Mouse (Mus musculus) cerebellum, adult 8-10 months (tissue): ENCODE measurements around the gene Mdga2.
A peak's percentile ranks its signal among the peaks of the same experiment; 100 is the strongest.

Source experiments
- DNase-seq: peaks from one replicate; pipeline ENCODE4 v3.0.0; 2022

The Mdga2 gene

DNA sequence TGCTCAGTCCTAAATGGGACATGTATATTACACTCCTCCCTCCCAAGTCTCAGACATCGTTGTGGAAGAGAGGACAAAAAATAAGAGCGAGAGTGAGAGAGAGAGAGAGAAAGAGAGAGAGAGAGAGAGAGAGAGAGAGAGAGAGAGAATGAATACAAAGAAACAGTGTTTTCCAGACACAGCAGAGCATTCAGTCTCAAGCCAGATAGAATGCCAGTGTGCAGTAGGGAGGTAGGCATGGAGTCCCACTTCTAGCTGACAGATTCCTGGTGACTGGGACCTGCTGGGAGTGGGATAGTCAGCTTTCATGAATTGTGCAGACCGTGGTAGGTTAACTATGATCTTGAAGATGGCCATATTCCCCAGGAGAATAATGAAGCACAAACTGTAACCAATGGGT lies 542.8 kb downstream of the Mdga2 start:
- no peak for DNase-seq

DNA sequence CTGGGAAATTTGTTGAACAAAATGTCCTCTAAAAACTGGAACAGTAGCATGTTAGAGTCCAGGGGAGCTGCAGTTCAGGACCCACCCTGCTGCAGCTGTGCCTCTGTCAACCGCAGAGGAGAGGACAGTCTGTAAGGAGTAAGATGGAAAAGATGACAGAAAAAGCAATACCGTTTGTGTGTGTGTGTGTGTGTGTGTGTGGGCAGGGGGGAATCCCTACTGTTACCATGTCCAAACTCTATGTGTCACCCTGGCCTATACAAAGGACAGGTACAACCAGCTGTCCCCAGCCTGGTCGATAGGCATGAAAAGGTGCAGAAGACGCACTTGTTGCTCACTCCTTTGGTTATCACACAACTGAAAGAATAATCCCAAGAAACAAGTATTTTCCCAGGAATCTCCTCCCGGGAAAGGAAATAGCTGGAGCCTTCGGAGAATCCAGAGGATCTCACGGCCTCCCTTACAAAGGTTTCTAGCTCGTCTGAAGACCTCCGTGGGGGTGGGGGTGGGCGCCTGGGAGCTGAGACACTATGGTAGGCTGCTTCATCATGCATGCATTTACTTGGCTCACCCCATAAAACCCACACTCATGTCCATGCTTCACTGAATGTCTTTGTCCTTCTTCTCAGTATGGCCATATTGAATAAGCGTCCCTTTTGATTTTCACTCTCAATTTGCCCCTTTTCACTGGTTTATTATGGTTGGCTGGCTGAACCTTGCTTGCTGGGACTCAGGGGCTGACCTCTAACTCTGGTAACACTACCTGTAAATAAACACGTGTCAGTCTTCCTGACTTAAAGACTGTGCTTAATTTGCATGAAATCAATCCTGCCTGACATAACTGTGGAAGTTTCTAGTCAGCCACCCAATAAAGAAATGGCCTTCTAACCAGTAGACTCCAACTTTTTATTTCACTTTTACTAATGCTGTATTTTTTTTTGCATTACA lies 573.5 kb downstream of the Mdga2 start:
- DNase-seq = no peak

DNA sequence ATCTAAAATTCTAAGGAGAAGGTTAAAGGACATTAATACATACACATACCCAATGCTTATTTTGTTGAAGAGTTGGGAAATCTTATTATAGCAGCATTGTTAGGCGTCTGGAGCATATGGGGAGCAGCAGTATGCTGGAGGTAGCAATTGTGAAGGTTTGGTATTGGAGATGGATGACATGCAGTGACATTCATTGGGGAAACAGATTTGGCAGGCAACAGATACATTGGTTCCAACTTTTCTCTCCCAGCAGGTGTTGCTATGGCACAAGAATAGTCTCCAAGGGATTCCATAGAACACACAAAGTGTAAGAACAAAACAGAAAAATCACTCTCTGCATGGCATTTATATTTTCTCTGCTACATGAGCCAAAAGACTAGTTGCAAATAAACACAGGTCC lies 581.9 kb downstream of the Mdga2 start:
- DNase-seq = peak; percentile 4

DNA sequence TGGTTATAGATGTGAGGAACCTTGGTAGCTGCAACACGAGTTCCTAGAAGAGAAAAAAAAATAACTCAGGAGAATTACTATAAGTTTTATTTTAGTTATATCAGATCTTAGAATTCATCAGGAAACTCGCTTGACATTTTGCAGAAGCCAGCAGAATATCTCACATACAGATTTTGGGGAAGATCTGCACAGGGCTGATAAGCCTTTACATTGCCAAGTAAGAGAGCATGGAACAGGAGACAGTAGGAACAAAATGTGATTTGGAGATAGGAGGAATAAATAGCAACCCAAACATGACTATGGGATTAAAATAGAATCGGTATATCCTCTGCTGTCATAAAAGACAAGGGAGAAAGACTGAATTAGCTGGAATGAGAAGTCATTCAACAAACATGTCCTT lies 602.4 kb downstream of the Mdga2 start:
- DNase-seq = no peak

DNA sequence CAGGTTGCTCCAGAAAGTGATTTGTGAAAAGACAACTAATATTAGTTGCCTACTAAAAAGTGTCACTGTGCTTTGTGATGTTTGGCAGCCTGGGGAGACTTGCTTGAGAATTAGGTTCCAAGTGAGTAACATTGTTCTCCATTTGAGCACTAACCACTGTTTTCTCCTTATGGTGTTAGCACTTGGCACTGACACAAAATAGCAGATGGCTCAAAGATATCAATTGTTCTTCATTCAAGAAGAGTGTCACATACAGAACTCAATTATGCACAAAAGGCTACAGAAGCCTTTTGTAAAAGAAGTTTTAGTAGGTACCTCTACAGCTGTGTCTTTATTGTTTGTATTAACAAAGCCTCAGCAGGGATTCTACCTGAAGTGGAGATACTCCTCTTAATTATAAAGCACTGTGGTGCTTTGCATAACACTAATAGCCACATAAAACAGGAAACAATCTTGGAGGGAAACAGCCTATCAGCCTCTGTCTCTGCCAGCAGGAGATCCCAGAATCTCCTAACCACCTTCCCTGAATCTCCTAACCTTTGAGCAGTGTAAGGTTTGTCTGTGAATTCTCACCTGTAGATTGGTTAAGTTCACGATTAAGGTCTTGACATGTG lies 630.6 kb downstream of the Mdga2 start:
- no peak for DNase-seq

DNA sequence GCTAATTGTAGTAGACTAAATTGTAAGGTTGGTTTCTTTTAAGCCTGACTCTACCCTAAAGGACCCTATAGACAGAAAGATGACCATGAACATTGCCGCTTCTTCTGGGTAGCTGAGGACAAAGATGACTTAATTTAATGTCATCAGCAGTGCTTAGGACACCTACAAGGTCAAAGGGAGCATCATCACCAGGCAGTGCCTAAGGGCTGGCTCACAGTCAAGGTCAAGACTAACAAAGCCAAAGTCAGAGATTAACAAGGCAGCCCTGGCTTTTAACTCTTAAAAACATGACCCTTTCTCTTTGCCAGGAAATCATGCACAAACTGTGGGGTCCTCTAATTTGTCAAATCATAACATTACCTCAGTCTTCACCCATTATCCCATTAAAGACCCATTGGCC lies 657.0 kb downstream of the Mdga2 start:
- no peak for DNase-seq

DNA sequence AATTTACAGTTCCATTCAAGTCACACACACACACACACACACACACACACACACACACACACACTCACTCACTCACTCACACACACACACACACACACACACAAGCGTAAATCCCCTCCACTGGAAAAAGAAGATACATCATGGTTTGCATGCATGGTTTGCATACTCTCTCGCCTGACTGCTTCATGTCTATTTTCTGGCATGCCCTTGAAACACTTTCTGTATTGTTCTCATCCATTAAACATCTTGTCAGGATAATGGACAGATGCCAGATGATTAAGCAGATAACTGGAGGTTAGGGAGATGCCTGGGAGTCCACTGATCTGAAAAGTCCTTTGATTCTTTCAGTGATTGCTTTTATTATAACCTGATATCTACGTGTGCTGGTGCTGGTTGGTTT lies 665.5 kb downstream of the Mdga2 start:
- DNase-seq = no peak

DNA sequence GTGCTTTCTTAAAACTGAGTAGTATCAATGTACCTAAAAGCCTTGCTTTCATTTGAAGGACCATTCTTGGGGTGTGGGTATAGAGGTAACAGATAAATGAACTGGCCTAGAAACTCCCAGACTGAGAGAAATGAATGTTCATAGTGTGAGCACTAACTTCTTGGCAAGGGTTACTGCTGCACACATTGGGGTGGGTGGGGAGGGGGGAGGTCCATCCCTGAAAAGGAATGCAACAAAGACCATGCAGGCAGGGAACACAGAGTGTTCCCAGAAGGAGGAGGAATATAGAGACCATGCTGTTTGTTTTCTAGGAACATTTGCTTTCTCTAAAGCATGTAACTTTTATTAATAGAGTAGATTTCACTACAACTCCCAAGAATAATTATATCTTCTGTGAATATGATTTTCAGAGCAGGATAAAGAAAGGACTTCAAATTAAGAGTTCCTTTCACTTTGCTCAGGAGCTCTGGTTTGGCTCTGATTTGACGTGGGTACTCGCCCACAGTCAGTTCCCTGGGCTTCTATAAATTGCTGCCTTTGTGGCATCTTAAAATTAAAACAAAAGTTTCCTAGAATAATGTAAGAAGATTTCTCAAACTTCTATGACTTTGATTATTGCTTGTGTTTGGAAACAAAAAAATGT lies 666.0 kb downstream of the Mdga2 start:
- DNase-seq = no peak

DNA sequence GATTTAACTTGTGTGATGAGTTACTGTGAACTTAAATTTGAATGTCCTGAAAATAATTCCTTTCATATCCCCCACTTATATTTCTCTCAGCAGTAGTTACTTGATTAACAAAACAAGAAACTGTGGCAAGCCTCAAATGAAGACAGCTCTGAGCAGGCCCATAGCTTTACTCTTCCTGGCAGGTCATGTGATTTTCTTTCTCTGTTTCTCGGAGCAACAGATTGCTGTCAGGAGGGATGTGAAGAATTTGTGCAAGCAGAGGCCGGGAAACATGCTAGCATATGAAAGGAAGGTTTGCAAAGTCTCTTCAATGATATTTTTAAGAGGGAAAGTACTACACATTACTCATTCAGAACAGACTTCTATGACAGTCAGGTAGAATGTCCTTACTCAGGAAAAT lies 697.4 kb downstream of the Mdga2 start:
- DNase-seq = no peak

DNA sequence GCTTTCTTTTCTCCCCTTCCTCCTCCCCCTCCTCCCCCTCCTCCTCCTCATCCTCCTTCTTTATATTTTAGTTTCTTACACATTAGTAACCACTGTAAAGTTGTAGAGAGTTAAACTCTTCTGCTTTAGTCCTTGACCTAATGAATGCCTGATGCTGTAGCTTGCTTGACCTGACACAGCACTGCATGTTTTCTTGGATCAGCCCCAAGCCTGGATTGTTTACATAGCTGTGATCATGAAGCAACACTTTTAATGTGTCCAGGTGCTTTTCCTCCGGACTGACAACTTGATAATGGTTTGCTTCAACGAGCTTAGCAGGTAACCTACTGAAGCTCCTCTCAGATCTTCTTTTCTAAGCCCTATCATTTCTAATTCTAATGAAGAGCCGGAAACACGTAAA lies 723.1 kb downstream of the Mdga2 start:
- DNase-seq = no peak

DNA sequence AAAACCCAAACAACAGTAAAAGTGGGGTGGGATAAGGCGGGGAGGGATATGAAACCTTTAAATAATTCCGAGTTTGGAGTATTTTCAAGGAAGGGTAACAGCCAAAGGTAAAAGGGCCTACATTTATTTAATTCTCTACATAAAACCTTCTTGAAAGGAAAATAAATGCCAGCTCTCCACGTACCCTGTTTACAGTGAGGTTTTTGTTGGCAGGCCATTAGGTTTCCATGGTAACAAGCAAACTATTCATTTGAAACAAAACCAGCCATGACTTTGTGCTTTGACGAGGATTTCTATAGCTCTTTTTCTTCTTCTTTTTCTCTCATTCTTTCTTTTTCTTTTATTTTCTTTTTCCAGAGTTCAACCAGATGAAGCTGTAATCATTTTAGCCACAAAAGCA lies 751.5 kb downstream of the Mdga2 start:
- DNase-seq = no peak

DNA sequence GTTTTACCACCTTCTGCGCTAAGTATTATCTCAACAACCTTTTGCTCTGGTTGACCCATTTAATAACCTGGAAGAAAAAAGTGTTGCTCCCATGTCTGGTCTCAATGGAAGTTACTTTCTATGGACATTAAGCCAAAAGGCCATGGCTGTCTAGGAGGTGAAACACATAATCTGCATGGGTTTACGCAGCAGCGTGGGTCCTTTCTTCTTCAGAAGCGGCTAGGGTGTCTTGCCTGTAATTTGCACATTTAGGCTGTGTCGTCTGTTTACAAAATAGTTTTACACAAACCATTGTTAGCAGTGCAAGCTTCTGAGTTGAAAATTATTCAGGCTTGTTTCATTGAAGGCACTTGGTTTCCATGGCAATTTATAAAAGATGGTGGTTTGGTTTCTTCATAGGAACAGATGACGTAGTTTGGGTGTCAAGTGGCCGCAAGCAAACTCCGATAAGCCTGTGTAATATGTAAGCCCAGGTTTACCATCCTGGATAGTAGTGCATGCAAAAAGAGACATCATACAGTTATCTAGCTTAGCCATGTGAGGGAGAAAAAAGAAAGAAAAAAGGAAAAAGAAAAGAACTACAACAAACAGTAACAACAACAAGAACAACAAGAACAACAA lies 752.0 kb downstream of the Mdga2 start:
- no peak for DNase-seq

DNA sequence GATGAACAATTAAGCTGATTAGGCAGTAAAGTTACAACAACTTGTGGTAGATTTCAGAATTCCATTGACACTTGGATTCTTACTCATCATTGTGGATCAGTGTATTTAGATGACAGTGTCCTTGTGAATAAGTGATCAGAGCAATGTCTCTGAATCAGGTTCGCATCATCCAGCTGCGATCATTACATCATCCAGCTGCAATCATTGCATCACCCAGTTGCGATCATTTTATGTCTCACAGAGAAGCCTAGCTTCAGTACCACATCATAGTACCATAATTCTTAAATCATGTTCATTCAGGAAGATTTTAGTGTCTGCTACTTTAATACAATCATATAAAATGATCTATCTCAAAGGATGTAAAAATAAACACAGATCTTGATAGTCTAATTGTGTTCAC lies 756.8 kb downstream of the Mdga2 start:
- DNase-seq = no peak

DNA sequence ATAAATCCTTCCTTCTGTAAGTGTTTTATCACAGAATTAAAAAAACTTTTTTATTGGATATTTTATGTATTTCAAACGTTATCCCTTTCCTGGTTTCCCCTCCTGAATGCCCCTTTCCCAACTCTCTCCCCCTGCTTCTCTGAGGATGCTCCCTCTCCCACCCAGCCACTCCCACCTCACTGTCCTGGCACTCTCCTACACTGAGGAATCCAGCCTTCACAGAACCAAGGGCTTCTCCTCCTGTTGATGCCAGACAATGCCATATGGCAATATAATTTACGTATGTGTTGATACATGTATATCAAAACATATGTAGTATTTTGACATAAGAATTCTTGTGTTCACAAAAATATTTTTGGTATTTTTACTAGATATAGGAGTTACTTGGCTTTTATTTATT lies 779.0 kb downstream of the Mdga2 start:
- no peak for DNase-seq
